Mouse (Mus musculus) inflammation-experienced regulatory T-cells, adult 6 months (primary cell): ENCODE results near the gene Smim23. TPM values are rescaled to one million over a fixed set of nuclear protein-coding genes. Genes with fewer than 3 reads are reported as not detected.
A peak's percentile ranks its signal among the peaks of the same experiment; 100 is the strongest.

Experiments
- ATAC-seq: one replicate; pipeline ENCODE4 v1.8.0; 2017
- polyA plus RNA-seq, 3 experiments: library from polyadenylated mRNA; unstranded; fragments of 100-300 nt; shearing (Covaris generic); gene quantifications; one replicate each; pipeline ENCODE4 v1.2.1; 2017

The Smim23 gene
- not detected for polyA plus RNA-seq

GRCm38 (mm10) chr11:32824505-32824904 is at the start of gene Smim23:
Gene Smim23, minus strand, starts transcription at chr11:32824605.
- no peak for ATAC-seq

- ATAC-seq: no peak
Observed at GRCm38 (mm10) chr11:32868619-32869383, 44.4 kb upstream of the Smim23 start.

GRCm38 (mm10) chr11:32864615-32865014 is 40.2 kb upstream of the Smim23 start:
- ATAC-seq: no peak

GRCm38 (mm10) chr11:32857418-32857879 is 33.0 kb upstream of the Smim23 start:
- no peak for ATAC-seq

GRCm38 (mm10) chr11:32846682-32847222 is 22.3 kb upstream of the Smim23 start:
- no peak for ATAC-seq

GRCm38 (mm10) chr11:32841169-32841568 is 16.8 kb upstream of the Smim23 start:
- ATAC-seq: no peak

- ATAC-seq: no peak
Observed at GRCm38 (mm10) chr11:32840256-32840655, 15.9 kb upstream of the Smim23 start.

- ATAC-seq: no peak
Observed at GRCm38 (mm10) chr11:32835022-32835421, 10.6 kb upstream of the Smim23 start.

GRCm38 (mm10) chr11:32834367-32834918 is 10.0 kb upstream of the Smim23 start:
- no peak for ATAC-seq

- no peak for ATAC-seq
Observed at GRCm38 (mm10) chr11:32817566-32817965, 6.8 kb downstream of the Smim23 start.

- no peak for ATAC-seq
Observed at GRCm38 (mm10) chr11:32814286-32814685, 10.1 kb downstream of the Smim23 start.

- ATAC-seq: no peak
Observed at GRCm38 (mm10) chr11:32809091-32809490, 15.3 kb downstream of the Smim23 start.

GRCm38 (mm10) chr11:32805958-32806357 is 18.4 kb downstream of the Smim23 start:
- peak; percentile 33 for ATAC-seq

GRCm38 (mm10) chr11:32803658-32804057 is 20.7 kb downstream of the Smim23 start:
- ATAC-seq: no peak

- peak; percentile 74 for ATAC-seq
Observed at GRCm38 (mm10) chr11:32801715-32802114, 22.7 kb downstream of the Smim23 start.

- no peak for ATAC-seq
Observed at GRCm38 (mm10) chr11:32800929-32801375, 23.5 kb downstream of the Smim23 start.

- ATAC-seq: no peak
Observed at GRCm38 (mm10) chr11:32798445-32798844, 26.0 kb downstream of the Smim23 start.

- no peak for ATAC-seq
Observed at GRCm38 (mm10) chr11:32794759-32795445, 29.5 kb downstream of the Smim23 start.

GRCm38 (mm10) chr11:32786201-32786600 is 38.2 kb downstream of the Smim23 start:
- ATAC-seq: no peak

GRCm38 (mm10) chr11:32785591-32786147 is 38.7 kb downstream of the Smim23 start:
- ATAC-seq: no peak

GRCm38 (mm10) chr11:32782724-32783123 is 41.7 kb downstream of the Smim23 start:
- ATAC-seq: no peak

GRCm38 (mm10) chr11:32781633-32782404 is 42.6 kb downstream of the Smim23 start:
- no peak for ATAC-seq
